Mouse (Mus musculus) limb, embryonic 14.5 days (tissue): ENCODE data around the gene Tldc1. TPM values are rescaled to one million over a fixed set of nuclear protein-coding genes. Genes with fewer than 3 reads are reported as not detected.

ENCODE experiments used
- ATAC-seq: fragments of 200-750 bp; cut with Nextera tagmentation; 2 replicates; pipeline ENCODE4 v1.8.0; 2017; ENCODE audit warnings: low read depth, moderate number of reproducible peaks, moderate TSS enrichment; ENCODE audit not compliant: low FRiP score
- DNase-seq: peaks from one replicate; pipeline ENCODE4 v3.0.0-alpha.2; 2015; ENCODE audit warnings: low spot score
- H3K27ac ChIP-seq: fragments of 300-500 bp; sonication (generic); replicated peaks from 2 replicates; pipeline ENCODE4 v1.5.1; 2014; ENCODE audit warnings: low read depth, mild to moderate bottlenecking, low read length, moderate library complexity, mixed read lengths
- H3K27me3 ChIP-seq: fragments of 300-500 bp; sonication (generic); 2 replicates; pipeline ENCODE4 v1.6.1; 2014; ENCODE audit warnings: low read length, mixed read lengths; ENCODE audit not compliant: control insufficient read depth, insufficient read depth
- H3K36me3 ChIP-seq: fragments of 300-500 bp; sonication (generic); 2 replicates; pipeline ENCODE4 v1.6.1; 2014; ENCODE audit warnings: mild to moderate bottlenecking, low read length, moderate library complexity, mixed read lengths; ENCODE audit not compliant: control insufficient read depth, insufficient read depth
- H3K4me1 ChIP-seq: fragments of 300-500 bp; sonication (generic); 2 replicates; pipeline ENCODE4 v1.6.1; 2014; ENCODE audit warnings: antibody characterized with exemption, low read length, mixed read lengths; ENCODE audit not compliant: control insufficient read depth, insufficient read depth
- H3K4me2 ChIP-seq: fragments of 300-500 bp; sonication (generic); replicated peaks from 2 replicates; pipeline ENCODE4 v1.6.1; 2014; ENCODE audit warnings: low read depth, mild to moderate bottlenecking, low read length, moderate library complexity; ENCODE audit not compliant: severe bottlenecking
- H3K4me3 ChIP-seq: fragments of 300-500 bp; sonication (generic); replicated peaks from 2 replicates; pipeline ENCODE4 v1.5.1; 2014; ENCODE audit warnings: low read length
- H3K9ac ChIP-seq: fragments of 300-500 bp; sonication (generic); 2 replicates; pipeline ENCODE4 v1.6.1; 2014; ENCODE audit warnings: mild to moderate bottlenecking, low read depth, low read length, moderate library complexity; ENCODE audit not compliant: severe bottlenecking
- H3K9me3 ChIP-seq: fragments of 300-500 bp; sonication (generic); 2 replicates; pipeline ENCODE4 v1.6.1; 2016; ENCODE audit warnings: low read length; ENCODE audit not compliant: control insufficient read depth
- POLR2A ChIP-seq: fragments of 200-500 bp; IDR thresholded peaks from 2 replicates; pipeline ENCODE4 v1.8.0; 2012; ENCODE audit warnings: inconsistent platforms, mild to moderate bottlenecking, moderate library complexity, borderline replicate concordance; ENCODE audit not compliant: insufficient read depth, insufficient read length; ENCODE audit errors: extremely low read depth
- WGBS: fragments of 180-500 bp; shearing (Covaris S2); extraction: QIAGEN DNeasy Blood & Tissue Kit; methylation state at CpG from one replicate; pipeline ENCODE4 v1.1.7; 2014; 5-methylcytosine and 5-hydroxymethylcytosine counted together
- polyA plus RNA-seq, 2 experiments: library from polyadenylated mRNA; depleted of rRNA in 1 of 2; stranded (reverse) in 1 of 2; unstranded in 1 of 2; fragments of >200 nt; fragmentation: Nextera tagmentation in 1 of 2; extraction: Ambion mirVana in 1 of 2; gene quantifications; 2 replicates each; pipeline versions ENCODE4 v1.2.1 to v1.2.3; 2012 to 2014

Tldc1 gene
- polyA plus RNA-seq, 2 experiments: 5.1 to 10.6 TPM

DNA sequence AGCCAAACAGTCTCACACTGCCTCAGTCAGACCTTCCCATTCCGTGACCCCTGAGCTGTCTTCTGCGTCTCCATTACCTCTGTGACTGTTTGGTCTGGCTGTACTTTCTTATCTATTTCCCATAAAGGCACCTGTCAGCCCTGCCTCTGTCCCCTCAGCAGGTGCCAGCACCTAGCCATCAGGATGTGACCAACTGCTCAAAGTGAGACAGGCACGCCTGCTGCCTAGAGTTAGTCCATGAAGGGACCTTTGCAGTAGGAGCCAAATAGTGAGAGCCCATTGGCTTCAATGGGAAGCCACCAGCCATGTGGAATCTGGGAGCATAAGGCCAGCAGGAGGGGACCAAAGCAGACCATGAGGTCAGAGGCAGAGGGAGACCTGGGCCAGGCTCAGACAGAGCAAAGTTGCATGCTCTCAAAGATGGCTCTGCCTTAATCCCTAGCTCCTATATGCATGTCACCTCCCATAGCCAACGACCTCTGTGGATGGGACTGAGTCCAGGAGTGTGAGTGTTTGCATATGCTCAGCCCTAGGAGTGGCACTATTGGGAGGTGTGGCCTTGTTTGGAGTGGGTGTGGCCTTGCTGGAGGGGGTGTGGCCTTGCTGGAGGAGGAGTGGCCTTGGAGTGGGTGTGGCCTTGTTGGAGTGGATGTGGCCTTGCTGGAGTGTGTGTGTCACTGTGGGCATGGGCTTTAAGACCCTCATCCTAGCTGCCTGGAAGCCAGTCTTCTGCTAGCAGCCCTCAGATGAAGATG lies 3.0 kb upstream of the Tldc1 start:
- ATAC-seq: no peak
- Histone ChIP-seq H3K9ac (no peak overlapping the region), H3K27ac (no peak overlapping the region), H3K36me3 (no peaks in the 10 kb centered on the region), H3K27me3 (no peaks in the 10 kb centered on the region), H3K4me1 (peaks cover 17% of the 10 kb centered on the region; the same call in 1 of the 2 replicates), H3K4me3 (no peak overlapping the region), H3K9me3 (no peaks in the 10 kb centered on the region), H3K4me2 (no peak overlapping the region)
- WGBS: 71% methylated on average over 4 of the region's 4 CpGs
- no peak for DNase-seq
- no peak for TF ChIP-seq POLR2A

- H3K4me2 ChIP-seq: no peak overlapping the region
- WGBS: 76% methylated on average over 9 of the region's 9 CpGs
- H3K9me3 ChIP-seq: no peaks in the 10 kb centered on the region
- peaks cover 17% of the 10 kb centered on the region; the same call in 1 of the 2 replicates for H3K4me1 ChIP-seq
- no peaks in the 10 kb centered on the region for H3K36me3 ChIP-seq
- no peaks in the 10 kb centered on the region for H3K27me3 ChIP-seq
- TF ChIP-seq POLR2A: no peak
- DNase-seq (no peak), ATAC-seq (no peak)
- no peak overlapping the region for H3K4me3 ChIP-seq
- no peak overlapping the region for H3K9ac ChIP-seq
- H3K27ac ChIP-seq: no peak overlapping the region
These were observed 2.3 kb upstream of the Tldc1 start for GRCm38 (mm10) chr8:119780402-119781049.

DNA sequence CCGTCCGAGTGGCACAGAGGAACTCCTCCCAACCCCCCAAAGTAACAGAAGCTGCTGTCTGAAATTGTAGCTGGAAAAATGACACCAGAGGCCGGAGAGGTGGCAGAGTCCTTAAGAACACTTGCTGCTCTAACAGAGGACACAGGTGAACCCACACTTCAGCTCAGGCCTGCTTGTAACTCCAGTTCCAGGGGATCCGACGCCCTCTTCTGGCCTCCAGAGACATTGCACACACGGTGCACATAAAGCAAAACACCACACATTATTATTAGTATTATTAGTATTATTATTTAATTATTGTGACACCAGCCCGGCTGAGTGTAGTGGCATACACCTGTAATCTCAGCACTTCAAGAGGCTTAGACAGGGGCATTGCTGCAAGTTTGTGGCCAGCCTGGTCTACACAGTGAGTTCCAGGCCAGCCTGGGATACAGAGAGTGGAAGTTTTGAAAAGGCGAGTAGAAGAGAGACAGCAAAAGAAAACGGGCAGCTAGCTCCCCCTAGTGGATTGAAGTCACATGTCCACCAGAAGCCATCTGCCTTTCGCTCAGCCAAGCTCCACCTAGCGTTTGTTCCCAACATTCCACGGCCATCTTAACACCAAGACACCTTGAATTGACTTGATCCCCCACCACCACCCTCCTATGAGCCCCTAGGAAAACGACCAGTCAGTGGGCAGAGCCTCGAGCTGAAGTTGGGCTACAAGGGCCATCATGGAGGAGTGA lies 959 bp upstream of the Tldc1 start:
- WGBS: 23% methylated on average over 14 of the region's 14 CpGs
- H3K27me3 ChIP-seq: no peaks in the 10 kb centered on the region
- H3K4me1 ChIP-seq: peaks cover 17% of the 10 kb centered on the region; the same call in 1 of the 2 replicates
- ATAC-seq (peak; percentile 6; the same call in 1 of the 2 replicates), DNase-seq (peak; percentile 87)
- H3K4me2 ChIP-seq: peak overlapping the region; percentile 56
- H3K4me3 ChIP-seq: 0 out of 2 replicates have a peak overlapping the region, but pooled peaks have one; percentile 64
- no peak overlapping the region; the same call in 1 of the 2 replicates for H3K27ac ChIP-seq
- no peaks in the 10 kb centered on the region for H3K9me3 ChIP-seq
- no peak for TF ChIP-seq POLR2A
- H3K9ac ChIP-seq: 0 out of 2 replicates have a peak overlapping the region, but pooled peaks have one; percentile 8
- H3K36me3 ChIP-seq: no peaks in the 10 kb centered on the region

- Histone ChIP-seq H3K9ac (peak overlapping the region; percentile 67), H3K9me3 (no peaks in the 10 kb centered on the region), H3K27ac (peak overlapping the region; percentile 81), H3K4me1 (peaks cover 17% of the 10 kb centered on the region; the same call in 1 of the 2 replicates), H3K4me3 (peak overlapping the region; percentile 64), H3K27me3 (no peaks in the 10 kb centered on the region), H3K36me3 (0 out of 2 replicates have a peak, but pooled peaks cover 4% of the 10 kb centered on the region), H3K4me2 (peak overlapping the region; percentile 86)
- ATAC-seq (peak; percentile 7; the same call in 1 of the 2 replicates), DNase-seq (peak; percentile 16)
- no peak for TF ChIP-seq POLR2A
- WGBS: 18% methylated on average over 7 of the region's 7 CpGs
These were observed 451 bp downstream of the Tldc1 start for GRCm38 (mm10) chr8:119777765-119778164.
